Mouse (Mus musculus) Muller cell, postnatal 12 days (primary cell): ENCODE measurements around the gene Mfsd13b.

Experiments used
- DNase-seq: peaks from one replicate; pipeline ENCODE4 v3.0.0-alpha.2; 2015; ENCODE audit errors: inconsistent ontology term

Mfsd13b gene

GRCm38 (mm10) chr7:121043510-121043909, 61.2 kb downstream of the Mfsd13b start:
- DNase-seq, result peak; percentile 45

- no peak for DNase-seq
These were observed 61.9 kb downstream of the Mfsd13b start for GRCm38 (mm10) chr7:121044251-121044650.

- peak; percentile 78 for DNase-seq
These were observed 63.6 kb downstream of the Mfsd13b start for GRCm38 (mm10) chr7:121045671-121046453.

- no peak for DNase-seq
These were observed 65.3 kb downstream of the Mfsd13b start for GRCm38 (mm10) chr7:121047624-121048023.

DNA sequence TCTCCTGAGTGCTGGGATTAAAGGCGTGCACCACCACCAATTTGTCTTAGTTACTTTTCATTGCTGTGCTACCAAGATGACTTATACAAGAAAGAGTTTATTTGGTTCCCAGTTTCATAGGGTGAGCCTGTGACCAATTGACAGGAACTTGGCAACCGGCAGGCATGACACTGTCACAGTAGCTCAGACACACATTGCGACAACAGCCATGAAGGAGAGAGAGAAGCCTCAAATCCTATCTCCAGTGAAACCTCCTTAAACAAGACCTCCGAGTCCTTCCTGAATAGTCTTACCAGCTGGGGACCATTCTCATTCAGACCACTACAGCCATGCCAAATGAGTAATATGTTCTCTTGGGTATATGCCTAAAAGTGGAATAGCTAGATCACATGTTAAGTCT, 70.8 kb downstream of the Mfsd13b start:
- no peak for DNase-seq

DNA sequence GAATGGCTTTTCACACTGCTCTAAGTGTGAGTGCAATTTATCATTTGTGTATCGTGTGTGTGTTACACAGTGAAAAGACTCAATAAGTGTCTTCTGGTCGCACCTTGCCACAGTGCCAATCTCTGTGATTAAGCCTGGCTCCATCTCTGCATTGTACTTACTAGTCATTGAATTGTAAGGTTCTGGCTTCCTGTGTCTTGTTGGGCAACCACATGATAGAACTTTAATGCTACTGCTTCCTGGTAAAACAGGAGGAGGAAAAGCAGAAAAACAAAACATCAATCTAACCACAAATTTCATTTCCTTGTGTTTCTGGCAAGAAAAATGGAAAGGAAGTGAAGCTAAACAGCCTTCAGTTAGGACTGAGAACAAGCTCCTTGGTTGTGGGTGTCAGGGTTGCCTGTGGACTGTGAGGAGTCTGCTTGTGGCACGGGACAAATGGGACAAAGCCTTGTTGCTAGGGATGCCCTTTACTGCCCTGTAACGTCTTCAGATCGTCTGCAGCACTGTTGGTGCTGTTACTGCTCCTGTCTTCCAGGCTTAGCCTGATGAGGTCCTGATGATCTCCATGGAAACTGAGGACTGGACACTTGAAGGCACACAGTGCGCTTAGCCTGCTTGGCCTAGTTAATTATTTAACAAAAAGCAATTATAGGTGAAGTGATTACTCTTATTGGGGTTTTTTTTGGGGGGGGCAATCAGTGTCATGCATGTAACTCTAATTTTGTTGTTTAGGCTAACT, 77.3 kb downstream of the Mfsd13b start:
- DNase-seq, result no peak

DNA sequence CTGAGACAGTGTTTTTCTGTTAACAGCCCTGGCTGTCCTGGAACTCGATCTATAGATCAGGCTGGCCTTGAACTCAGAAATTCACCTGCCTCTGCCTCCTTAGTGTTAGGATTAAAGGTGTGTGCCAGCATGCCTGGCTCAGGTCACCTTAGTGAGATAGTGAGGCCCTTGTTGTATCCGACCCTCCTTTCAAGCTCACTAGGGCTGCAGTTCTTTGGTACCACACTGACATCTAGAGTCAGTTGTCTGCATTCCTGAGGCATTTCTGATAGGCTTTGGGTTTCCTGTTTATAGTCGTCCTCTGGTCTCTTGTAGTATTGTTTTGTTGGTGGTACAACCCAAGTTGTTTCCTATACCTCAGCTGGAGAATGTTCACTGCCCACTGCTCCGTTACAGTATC, 82.0 kb downstream of the Mfsd13b start:
- no peak for DNase-seq
